Mouse (Mus musculus): ENCODE measurements around the gene Mettl24. TPM values are rescaled to one million over a fixed set of nuclear protein-coding genes. Genes with fewer than 3 reads are reported as not detected.

Gene Mettl24
- total and polyA plus RNA-seq, 3 experiments, result not detected

GRCm38 (mm10) chr10:40830312-40830711 is 147.2 kb downstream of the Mettl24 start:
- H3K27me3 ChIP-seq (ENCODE audit: control insufficient read depth in 1 of 2, insufficient read depth in 2 of 2, low read length in 2 of 2), result no peaks in the 10 kb centered on the region
- H3K4me3 ChIP-seq (ENCODE audit: control insufficient read depth in 1 of 2, insufficient read depth in 1 of 2, low read depth in 2 of 2, low read length in 2 of 2), result no peak overlapping the region
- H3K36me3 ChIP-seq (ENCODE audit: control insufficient read depth in 1 of 2, insufficient read depth in 2 of 2, low read length in 2 of 2), result no peaks in the 10 kb centered on the region
- H3K9me3 ChIP-seq (replicated peaks; ENCODE audit: insufficient read depth, low read length), result no peaks in the 10 kb centered on the region
- no peaks in the 10 kb centered on the region for H3K79me2 ChIP-seq (ENCODE audit: control insufficient read depth, insufficient read depth, low read length, poor library complexity)
- no peak overlapping the region for H3K27ac ChIP-seq (ENCODE audit: control insufficient read depth, low read depth, low read length)
- no peak overlapping the region for H3K9ac ChIP-seq (ENCODE audit: control insufficient read depth, low read depth, low read length, poor library complexity, severe bottlenecking)
- TF ChIP-seq SMC3 (IDR thresholded peaks at IDR 0.05; ENCODE audit: low read depth, low read length) (no peak), CHD2 (IDR thresholded peaks at IDR 0.05; ENCODE audit: low read length) (no peak), MYC (IDR thresholded peaks at IDR 0.05; ENCODE audit: low read depth, low read length) (no peak), ZKSCAN1 (IDR thresholded peaks at IDR 0.05; ENCODE audit: low read depth, low read length) (no peak), MEF2A (IDR thresholded peaks at IDR 0.05; ENCODE audit: extremely low read depth, insufficient replicate concordance, low read depth, low read length, poor library complexity, severe bottlenecking) (no peak), MAFK (IDR thresholded peaks at IDR 0.05; ENCODE audit: borderline replicate concordance, low read depth, low read length) (no peak), SIN3A (IDR thresholded peaks at IDR 0.05; ENCODE audit: low read length) (no peak), RAD21 (IDR thresholded peaks at IDR 0.05; ENCODE audit: low read depth, low read length) (no peak), MAX (IDR thresholded peaks at IDR 0.05; ENCODE audit: low read length) (no peak), TAL1 (IDR thresholded peaks at IDR 0.05; ENCODE audit: low read length) (no peak), KAT2A (conservative IDR thresholded peaks at IDR 0.05; ENCODE audit: low read depth, low read length) (no peak), NELFE (IDR thresholded peaks at IDR 0.05; ENCODE audit: low read depth, low read length) (no peak), BHLHE40 (IDR thresholded peaks at IDR 0.05; ENCODE audit: borderline replicate concordance, low read depth, low read length) (no peak), MYB (IDR thresholded peaks at IDR 0.05; ENCODE audit: low read depth, low read length) (no peak), POLR2A (IDR thresholded peaks at IDR 0.05; ENCODE audit: control insufficient read depth in 1 of 2, insufficient read depth in 1 of 2, low read depth in 1 of 2, low read length in 2 of 2, poor library complexity in 1 of 2) (no peak), NRF1 (IDR thresholded peaks at IDR 0.05; ENCODE audit: insufficient read depth, low read depth, low read length, poor library complexity, severe bottlenecking) (no peak), MXI1 (IDR thresholded peaks at IDR 0.05; ENCODE audit: low read depth, low read length) (no peak), UBTF (IDR thresholded peaks at IDR 0.05; ENCODE audit: borderline replicate concordance, insufficient read depth, low read depth, low read length) (no peak)
- no peak for DNase-seq (ENCODE audit: low read depth, low spot score)
- no peaks in the 10 kb centered on the region for H3K4me1 ChIP-seq (ENCODE audit: control insufficient read depth in 1 of 2, insufficient read depth in 2 of 2, low read length in 2 of 2)

DNA sequence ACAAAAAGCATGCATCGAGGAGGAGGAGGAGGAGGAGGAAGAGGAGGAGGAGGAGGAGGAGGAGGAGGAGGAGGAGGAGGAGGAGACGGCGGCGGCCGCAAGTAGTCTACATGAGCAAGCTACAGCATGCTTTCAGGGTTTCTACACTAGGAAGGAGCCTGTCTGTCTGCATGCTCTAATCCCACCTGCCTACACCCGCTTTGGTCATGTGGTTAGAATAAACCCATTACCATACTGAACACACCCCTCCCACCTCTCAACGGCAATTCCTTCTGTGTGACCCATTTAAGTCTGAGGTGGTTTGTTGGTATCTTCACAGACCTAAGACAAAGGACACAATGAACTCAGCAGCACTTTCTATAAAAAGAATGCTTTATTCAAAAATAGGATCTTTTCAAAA is 148.2 kb downstream of the Mettl24 start:
- Histone ChIP-seq H3K27me3 (ENCODE audit: control insufficient read depth in 1 of 2, insufficient read depth in 2 of 2, low read length in 2 of 2) (no peaks in the 10 kb centered on the region), H3K4me1 (ENCODE audit: control insufficient read depth in 1 of 2, insufficient read depth in 2 of 2, low read length in 2 of 2) (no peaks in the 10 kb centered on the region), H3K27ac (ENCODE audit: control insufficient read depth, low read depth, low read length) (no peak overlapping the region), H3K79me2 (ENCODE audit: control insufficient read depth, insufficient read depth, low read length, poor library complexity) (no peaks in the 10 kb centered on the region), H3K9me3 (replicated peaks; ENCODE audit: insufficient read depth, low read length) (no peaks in the 10 kb centered on the region), H3K9ac (ENCODE audit: control insufficient read depth, low read depth, low read length, poor library complexity, severe bottlenecking) (no peak overlapping the region), H3K4me3 (ENCODE audit: control insufficient read depth in 1 of 2, insufficient read depth in 1 of 2, low read depth in 2 of 2, low read length in 2 of 2) (no peak overlapping the region), H3K36me3 (ENCODE audit: control insufficient read depth in 1 of 2, insufficient read depth in 2 of 2, low read length in 2 of 2) (peaks cover 0 to 3% of the 10 kb centered on the region in 2 experiments; a peak in 2 of 4 replicates)
- no peak for DNase-seq (ENCODE audit: low read depth, low spot score)
- TF ChIP-seq RAD21 (IDR thresholded peaks at IDR 0.05; ENCODE audit: low read depth, low read length) (no peak), MYC (IDR thresholded peaks at IDR 0.05; ENCODE audit: low read depth, low read length) (no peak), CTCF (IDR thresholded peaks at IDR 0.05 in 2 of 3, conservative IDR thresholded peaks at IDR 0.05 in 1 of 3; ENCODE audit: control insufficient read depth in 1 of 3, insufficient read depth in 1 of 3, low read depth in 2 of 3, low read length in 3 of 3, poor library complexity in 1 of 3, severe bottlenecking in 1 of 3) (no peak)

All from MEL (cell line).